Mouse (Mus musculus) midbrain, postnatal 0 days (tissue): Measurements from ENCODE around the gene Rhox2h. TPM values are rescaled to one million over a fixed set of nuclear protein-coding genes. Genes with fewer than 3 reads are reported as not detected.
"Not testable (repeated sequence)": the region's sequence is repeated elsewhere in the genome, so short reads cannot be mapped to it uniquely, and the experiment has no call there.

Experiments used
- ATAC-seq: fragments of 200-750 bp; cut with Nextera tagmentation; 2 replicates; pipeline ENCODE4 v1.8.0; 2017; ENCODE audit warnings: moderate number of reproducible peaks, mild to moderate bottlenecking, moderate TSS enrichment, moderate library complexity; ENCODE audit not compliant: low FRiP score
- DNase-seq: peaks from one replicate; pipeline ENCODE4 v3.0.0-alpha.2; 2015; ENCODE audit warnings: low spot score
- H3K27ac ChIP-seq: fragments of 300-500 bp; sonication (generic); 2 replicates; pipeline ENCODE4 v1.5.1; 2014; ENCODE audit warnings: low read depth, mild to moderate bottlenecking, low read length, mixed read lengths
- H3K27me3 ChIP-seq: fragments of 300-500 bp; sonication (generic); 2 replicates; pipeline ENCODE4 v1.6.1; 2014; ENCODE audit warnings: low read length, control low read depth, mixed read lengths; ENCODE audit not compliant: insufficient read depth
- H3K36me3 ChIP-seq: fragments of 300-500 bp; sonication (generic); 2 replicates; pipeline ENCODE4 v1.6.1; 2014; ENCODE audit warnings: low read length, control low read depth, mixed read lengths; ENCODE audit not compliant: insufficient read depth
- H3K4me1 ChIP-seq: fragments of 300-500 bp; sonication (generic); 2 replicates; pipeline ENCODE4 v1.6.1; 2014; ENCODE audit warnings: mild to moderate bottlenecking, control low read depth, antibody characterized with exemption, low read length, mixed read lengths; ENCODE audit not compliant: insufficient read depth
- H3K4me2 ChIP-seq: fragments of 300-500 bp; sonication (generic); 2 replicates; pipeline ENCODE4 v1.6.1; 2014; ENCODE audit warnings: low read depth, mild to moderate bottlenecking, low read length, mixed read lengths; ENCODE audit not compliant: poor library complexity, severe bottlenecking
- H3K4me3 ChIP-seq: fragments of 300-500 bp; sonication (generic); 2 replicates; pipeline ENCODE4 v1.5.1; 2014; ENCODE audit warnings: low read depth, mild to moderate bottlenecking, low read length, moderate library complexity
- H3K9ac ChIP-seq: fragments of 300-500 bp; sonication (generic); replicated peaks from 2 replicates; pipeline ENCODE4 v1.6.1; 2014; ENCODE audit warnings: mild to moderate bottlenecking, low read length, moderate library complexity, mixed read lengths; ENCODE audit not compliant: poor library complexity, severe bottlenecking
- H3K9me3 ChIP-seq: fragments of 300-500 bp; sonication (generic); 2 replicates; pipeline ENCODE4 v1.6.1; 2016; ENCODE audit warnings: low read length, control low read depth
- CTCF ChIP-seq: IDR thresholded peaks from 2 replicates; pipeline ENCODE4 v1.5.1; 2016; ENCODE audit warnings: antibody characterized with exemption, mild to moderate bottlenecking
- WGBS: fragments of 180-500 bp; shearing (Covaris S2); extraction: QIAGEN DNeasy Blood & Tissue Kit; methylation state at CpG from one replicate; pipeline ENCODE4 v1.1.7; 2014; 5-methylcytosine and 5-hydroxymethylcytosine counted together
- polyA plus RNA-seq: library from polyadenylated mRNA; unstranded; fragments of >200 nt; fragmentation: Nextera tagmentation; extraction: Ambion mirVana; gene quantifications from 2 replicates; pipeline ENCODE4 v1.2.1, GENCODE M21; 2015
- total RNA-seq: library from RNA; depleted of rRNA; stranded (reverse); fragments of >200 nt; gene quantifications from 2 replicates; pipeline ENCODE4 v1.2.3, GENCODE M21; 2014; rRNA removed

The Rhox2h gene
- not detected in 2 replicates for total RNA-seq
- polyA plus RNA-seq: not detected in 2 replicates

GRCm38 (mm10) chrX:37673177-37673576 lies at the start of gene Rhox2h:
Rhox2h (minus strand) TSS chrX:37673277.
- not testable (repeated sequence) for H3K4me1 ChIP-seq, H3K9ac ChIP-seq, DNase-seq, H3K4me2 ChIP-seq, H3K4me3 ChIP-seq, H3K36me3 ChIP-seq, H3K9me3 ChIP-seq, H3K27ac ChIP-seq, ATAC-seq, H3K27me3 ChIP-seq
- 89% methylated on average over 8 of the region's 8 CpGs for WGBS

DNA sequence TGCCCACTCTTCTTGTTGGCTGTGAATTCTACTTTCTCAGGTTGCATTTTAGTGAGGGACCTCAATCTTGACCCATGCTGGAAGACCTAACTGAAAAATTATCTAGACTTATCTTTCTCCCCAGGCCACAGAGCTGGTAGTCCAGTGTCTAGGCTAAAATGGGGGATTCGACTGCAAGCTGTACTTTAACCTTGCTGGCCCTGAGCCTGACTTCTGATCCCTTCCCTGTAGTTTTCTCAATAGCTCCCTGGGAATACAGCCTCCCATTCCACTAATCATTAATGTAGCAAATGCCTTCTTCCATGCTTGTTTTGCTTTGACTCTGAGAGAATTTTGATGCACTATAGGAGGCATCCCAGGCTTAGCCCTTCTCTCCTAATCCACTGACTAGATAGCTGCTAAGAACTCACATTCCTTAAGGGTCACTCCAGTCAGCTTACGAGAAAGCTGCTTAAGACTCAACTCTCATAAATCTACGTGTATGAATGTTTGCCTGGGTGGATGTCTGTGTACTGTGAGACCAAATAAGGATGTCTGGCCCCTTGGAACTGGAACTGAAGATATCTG lies 28.8 kb upstream of the Rhox2h start:
- no peaks in the 10 kb centered on the region for H3K27me3 ChIP-seq
- H3K36me3 ChIP-seq: no peaks in the 10 kb centered on the region
- no peak overlapping the region for H3K4me2 ChIP-seq
- ATAC-seq: no peak
- 62% methylated on average over 3 of the region's 3 CpGs for WGBS
- H3K9me3 ChIP-seq: no peaks in the 10 kb centered on the region
- no peak overlapping the region for H3K27ac ChIP-seq
- no peak for DNase-seq
- H3K4me3 ChIP-seq: no peak overlapping the region
- no peak overlapping the region for H3K9ac ChIP-seq
- no peaks in the 10 kb centered on the region for H3K4me1 ChIP-seq
- TF ChIP-seq CTCF: no peak

GRCm38 (mm10) chrX:37692261-37692660 lies 19.2 kb upstream of the Rhox2h start:
- WGBS: 60% methylated on average over 2 of the region's 2 CpGs
- TF ChIP-seq CTCF: no peak

GRCm38 (mm10) chrX:37683031-37683715 lies 10.1 kb upstream of the Rhox2h start:
- no peak for TF ChIP-seq CTCF
- Histone ChIP-seq H3K36me3 (no peaks in the 10 kb centered on the region), H3K4me1 (no peaks in the 10 kb centered on the region), H3K27ac (no peak overlapping the region), H3K27me3 (no peaks in the 10 kb centered on the region), H3K9me3 (no peaks in the 10 kb centered on the region), H3K4me3 (no peak overlapping the region), H3K9ac (no peak overlapping the region), H3K4me2 (no peak overlapping the region)
- DNase-seq: no peak
- 86% methylated on average over 21 of the region's 24 CpGs for WGBS
- no peak for ATAC-seq

More at GRCm38 (mm10) chrX:37692261-37692660, 19.2 kb upstream of the Rhox2h start:
- H3K36me3 ChIP-seq: no peaks in the 10 kb centered on the region
- ATAC-seq (no peak), DNase-seq (no peak)
- no peak overlapping the region for H3K4me3 ChIP-seq
- H3K4me1 ChIP-seq: no peaks in the 10 kb centered on the region
- H3K27ac ChIP-seq: no peak overlapping the region
- no peaks in the 10 kb centered on the region for H3K9me3 ChIP-seq
- H3K9ac ChIP-seq: no peak overlapping the region
- no peak overlapping the region for H3K4me2 ChIP-seq
- no peaks in the 10 kb centered on the region for H3K27me3 ChIP-seq

DNA sequence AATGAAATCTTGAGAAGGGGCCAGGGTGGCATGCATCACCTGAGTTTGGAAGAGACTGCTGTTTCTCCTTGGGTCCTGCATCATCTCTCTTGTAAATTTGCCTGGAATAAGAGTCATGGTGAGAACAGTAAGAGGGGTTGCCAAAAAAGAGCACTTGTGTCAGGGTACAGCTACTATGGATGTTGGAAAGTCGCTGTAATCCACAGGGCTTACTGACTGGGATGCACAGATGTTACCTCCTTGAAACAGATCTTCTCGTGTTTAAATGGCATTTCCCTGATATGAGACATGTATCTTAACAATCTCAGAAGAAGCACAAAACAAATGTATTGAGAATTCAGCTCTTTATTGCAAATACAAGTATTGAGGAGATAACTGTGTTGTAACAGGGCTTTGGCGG lies 4.4 kb downstream of the Rhox2h start, which contains the start of gene Rhox3h:
TSS of gene Rhox3h (minus strand) at position 101 of the 400 bp plus-strand sequence.
- H3K36me3 ChIP-seq, H3K27me3 ChIP-seq, H3K4me1 ChIP-seq, DNase-seq, H3K4me3 ChIP-seq, H3K9ac ChIP-seq, H3K4me2 ChIP-seq, ATAC-seq, H3K9me3 ChIP-seq, H3K27ac ChIP-seq: not testable (repeated sequence)
- whole genome bisulfite sequencing: 80% methylated on average over 1 of the region's 3 CpGs

- H3K27me3 ChIP-seq, H3K9ac ChIP-seq, H3K36me3 ChIP-seq, H3K4me2 ChIP-seq, ATAC-seq, H3K4me1 ChIP-seq, DNase-seq, H3K9me3 ChIP-seq, H3K27ac ChIP-seq, H3K4me3 ChIP-seq: not testable (repeated sequence)
- WGBS: 91% methylated on average over 15 of the region's 20 CpGs
These were observed 21.9 kb downstream of the Rhox2h start, which contains the start of gene Rhox4g for GRCm38 (mm10) chrX:37651227-37651626. Rhox4g (minus strand) TSS chrX:37651327.

DNA sequence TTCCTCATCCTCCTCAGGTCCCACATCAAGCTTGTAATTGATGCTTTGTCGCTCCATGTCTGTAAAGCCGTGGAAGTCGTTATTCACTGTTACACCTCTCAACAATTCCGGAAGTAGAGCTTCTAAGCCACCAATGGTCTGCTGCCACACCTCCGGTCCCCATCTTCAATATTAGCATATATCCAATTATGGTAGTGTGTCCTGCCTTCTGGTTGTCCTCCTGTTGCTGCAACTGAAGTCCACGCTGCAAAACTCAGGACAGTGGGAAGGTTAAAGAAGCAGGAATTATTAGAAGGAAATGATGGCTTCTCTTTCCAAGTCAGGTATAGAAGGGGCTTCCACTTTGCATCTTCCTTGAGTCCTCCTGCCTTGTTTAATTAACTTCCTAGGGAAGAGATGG lies 29.7 kb downstream of the Rhox2h start, which contains the start of gene Rhox2g:
TSS of gene Rhox2g (minus strand) at position 101 of the 400 bp plus-strand sequence.
- not testable (repeated sequence) for H3K27me3 ChIP-seq, H3K4me2 ChIP-seq, H3K36me3 ChIP-seq, H3K4me1 ChIP-seq, DNase-seq, H3K9ac ChIP-seq, H3K27ac ChIP-seq, ATAC-seq, H3K9me3 ChIP-seq, H3K4me3 ChIP-seq
- WGBS: 90% methylated on average over 6 of the region's 6 CpGs

DNA sequence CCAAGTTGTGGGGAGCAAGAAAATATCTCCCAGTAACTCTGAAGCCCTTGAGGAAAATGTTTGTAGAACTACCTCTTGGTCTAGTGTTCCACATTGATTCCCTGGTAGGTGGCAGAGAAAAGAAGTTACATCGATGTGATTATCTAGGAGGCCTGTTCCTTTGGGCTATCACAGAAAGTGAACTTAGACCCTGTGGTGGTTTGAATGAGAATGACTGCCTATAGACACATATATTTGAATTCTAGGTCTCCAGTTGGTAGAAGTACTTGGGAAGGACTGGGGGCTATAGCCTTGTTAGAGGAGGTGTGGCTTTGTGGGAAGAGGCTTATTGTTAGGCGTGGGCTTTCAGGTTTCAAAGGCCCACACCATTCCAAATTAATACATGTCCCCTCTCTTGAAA lies 44.6 kb downstream of the Rhox2h start, which contains the start of gene Rhox3g:
TSS of gene Rhox3g (minus strand) at position 101 of the 400 bp plus-strand sequence.
- not testable (repeated sequence) for H3K9me3 ChIP-seq, DNase-seq, H3K9ac ChIP-seq, H3K36me3 ChIP-seq, ATAC-seq, H3K4me1 ChIP-seq, H3K4me2 ChIP-seq, H3K27ac ChIP-seq, H3K27me3 ChIP-seq, H3K4me3 ChIP-seq
- 88% methylated on average over 2 of the region's 2 CpGs for WGBS
